Mouse (Mus musculus): ENCODE results near the gene Ripor2. TPM values are rescaled to one million over a fixed set of nuclear protein-coding genes. Genes with fewer than 3 reads are reported as not detected.

The Ripor2 gene
- total RNA-seq, 2 experiments from 2014 or later = 24.7 to 34.1 TPM

Other genes with a start within 250 kb of the Ripor2 start
- gene Armh2, start 159.0 kb downstream of the Ripor2 start, total RNA-seq (2014; fragmentation: Nextera tagmentation) = not detected in 2 replicates
- 2.1 TPM in 1 of 2 replicates, not detected in the other for gene Armh2, start 159.0 kb downstream of the Ripor2 start, total RNA-seq (2017)
- gene Gmnn, start 179.7 kb downstream of the Ripor2 start, total RNA-seq (2014; fragmentation: Nextera tagmentation) = 156 and 206 TPM in 2 replicates
- 222 and 297 TPM in 2 replicates for gene Gmnn, start 179.7 kb downstream of the Ripor2 start, total RNA-seq (2017)
- gene BC005537, start 219.5 kb downstream of the Ripor2 start, total RNA-seq (2014; fragmentation: Nextera tagmentation) = 91.9 and 121 TPM in 2 replicates
- gene BC005537, start 219.5 kb downstream of the Ripor2 start, total RNA-seq (2017) = 42.4 and 44.0 TPM in 2 replicates
- gene Acot13, start 249.4 kb downstream of the Ripor2 start, total RNA-seq (2014; fragmentation: Nextera tagmentation) = 39.4 and 69.5 TPM in 2 replicates
- 80.5 and 87.5 TPM in 2 replicates for gene Acot13, start 249.4 kb downstream of the Ripor2 start, total RNA-seq (2017)
- 61.6 and 87.7 TPM in 2 replicates for gene Tdp2, start 249.5 kb downstream of the Ripor2 start, total RNA-seq (2014; fragmentation: Nextera tagmentation)
- 61.8 and 64.1 TPM in 2 replicates for gene Tdp2, start 249.5 kb downstream of the Ripor2 start, total RNA-seq (2017)

Data from megakaryocyte-erythroid progenitor cell, adult 5-6 weeks (primary cell).